Mouse (Mus musculus): Measurements from ENCODE around the gene Shank2.

DNA sequence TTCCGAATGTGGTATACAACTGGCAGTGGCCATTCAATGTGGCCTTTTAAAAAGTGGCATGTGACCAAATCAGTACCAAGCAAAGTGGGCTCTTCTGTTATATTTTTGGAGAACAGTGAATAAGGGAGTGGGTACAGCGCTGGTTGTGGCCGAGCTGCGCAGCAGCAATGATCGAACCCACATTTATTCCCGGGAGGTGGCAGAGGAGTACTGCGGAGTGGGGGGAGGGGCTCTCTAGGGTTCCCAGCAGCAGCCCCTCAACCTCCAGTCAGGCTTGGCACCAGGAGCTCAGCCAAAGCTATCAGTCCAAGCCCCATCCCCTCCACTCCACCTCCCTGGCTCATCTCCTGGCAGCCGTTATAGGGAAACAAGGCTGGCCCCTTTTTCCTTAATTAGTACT lies 37.0 kb downstream of the Shank2 start:
- TF ChIP-seq CTCF (IDR thresholded peaks at IDR 0.05; ENCODE audit: borderline replicate concordance, extremely low read depth, insufficient read depth, insufficient read length): no peak
- no peak for TF ChIP-seq POLR2A (IDR thresholded peaks at IDR 0.05; ENCODE audit: borderline replicate concordance, extremely low read depth, insufficient read depth, insufficient read length, poor library complexity, severe bottlenecking)

Measured in brain, embryonic 14.5 days (tissue).